In the genomic region with DNA sequence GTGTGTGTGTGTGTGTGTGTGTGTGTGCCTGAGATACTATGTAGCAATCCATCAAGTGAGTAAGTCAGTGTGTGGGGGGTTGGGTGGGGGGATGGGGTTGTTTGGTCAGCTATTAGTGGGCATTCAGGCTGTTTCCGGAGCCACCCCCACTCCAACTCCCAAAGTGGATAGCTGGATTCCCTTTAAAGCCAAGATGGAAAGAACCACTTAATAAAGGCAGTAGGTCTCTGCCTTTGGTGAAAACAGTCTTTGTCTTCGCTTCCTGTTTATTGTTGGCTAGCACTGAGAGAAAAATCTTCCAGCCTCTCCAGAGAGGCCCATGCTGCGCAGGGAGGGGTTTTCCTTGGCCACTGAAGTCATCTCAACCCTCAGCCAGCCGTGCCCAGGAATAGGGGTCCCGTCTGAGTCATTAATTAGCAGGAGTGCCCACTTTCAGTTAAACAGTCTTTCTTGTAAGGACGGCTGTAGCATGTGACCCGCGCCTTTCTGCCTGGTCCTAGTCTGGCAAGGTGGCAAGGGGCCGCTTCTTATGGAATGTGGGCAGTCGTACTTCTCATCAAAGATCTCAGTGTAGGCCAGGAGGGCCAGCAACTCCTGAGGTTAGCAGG, we compare ENCODE assay signal across 8 mouse cellular contexts. TPM values are rescaled to one million over a fixed set of nuclear protein-coding genes. Genes with fewer than 3 reads are reported as not detected.
DNase-seq lines count a peak whose midpoint lies in the region; ATAC-seq and TF ChIP-seq lines count a peak whose summit lies in the region.

No protein-coding gene starts in this region.

- no peaks in the 10 kb centered on the region for H3K36me3 ChIP-seq in embryonic facial prominence, embryonic 15.5 days
- no peaks in the 10 kb centered on the region for H3K36me3 ChIP-seq in hindbrain, postnatal 0 days (ENCODE audit: insufficient read depth, low read length)

- no peak for TF ChIP-seq CTCF in hindbrain, postnatal 0 days (IDR thresholded peaks at IDR 0.05; ENCODE audit: low read depth)

- no peaks in the 10 kb centered on the region for H3K9me3 ChIP-seq in embryonic facial prominence, embryonic 15.5 days (replicated peaks)
- H3K9me3 ChIP-seq in hindbrain, postnatal 0 days (ENCODE audit: low read length): no peaks in the 10 kb centered on the region

- H3K27me3 ChIP-seq in embryonic facial prominence, embryonic 15.5 days: no peaks in the 10 kb centered on the region
- H3K27me3 ChIP-seq in hindbrain, postnatal 0 days (ENCODE audit: insufficient read depth, low read length): no peaks in the 10 kb centered on the region

- peak; percentile 24 for DNase-seq in adrenal gland, adult 2 months
- no peak for DNase-seq in adrenal gland, adult 8-10 months
- peak; percentile 56 for DNase-seq in hindbrain, postnatal 0 days (ENCODE audit: low spot score)
- DNase-seq in lung, postnatal 14 days: peak; percentile 58
- DNase-seq in frontal cortex, postnatal 10 days (ENCODE audit: low spot score in 2 of 2): no peak
- DNase-seq in cerebellum, postnatal 14 days: no peak
- no peak for DNase-seq in frontal cortex, adult 2 months (ENCODE audit: extremely low spot score in 1 of 2, low spot score in 1 of 2)

- H3K4me2 ChIP-seq in embryonic facial prominence, embryonic 15.5 days (replicated peaks): peak overlapping the region; percentile 35
- H3K4me2 ChIP-seq in hindbrain, postnatal 0 days (ENCODE audit: low read depth, low read length): 0 out of 2 replicates have a peak overlapping the region, but pooled peaks have one; percentile 23

- peak overlapping the region; percentile 84 for H3K27ac ChIP-seq in embryonic facial prominence, embryonic 15.5 days (replicated peaks)
- peak overlapping the region; percentile 73 for H3K27ac ChIP-seq in hindbrain, postnatal 0 days

- no peak overlapping the region for H3K4me3 ChIP-seq in embryonic facial prominence, embryonic 15.5 days (replicated peaks)
- H3K4me3 ChIP-seq in hindbrain, postnatal 0 days (ENCODE audit: low read length): no peak overlapping the region

- H3K4me1 ChIP-seq in embryonic facial prominence, embryonic 15.5 days: peaks cover 48% of the 10 kb centered on the region
- peaks cover 26% of the 10 kb centered on the region for H3K4me1 ChIP-seq in hindbrain, postnatal 0 days (ENCODE audit: insufficient read depth, low read length)

- no peak overlapping the region for H3K9ac ChIP-seq in embryonic facial prominence, embryonic 15.5 days
- no peak overlapping the region for H3K9ac ChIP-seq in hindbrain, postnatal 0 days (replicated peaks; ENCODE audit: low read length)

- 33% methylated on average over 10 of the region's 10 CpGs for WGBS in embryonic facial prominence, embryonic 15.5 days
- WGBS in hindbrain, postnatal 0 days: 35% methylated on average over 10 of the region's 10 CpGs

- no peak; the same call in 1 of the 2 replicates for ATAC-seq in embryonic facial prominence, embryonic 15.5 days (ENCODE audit: insufficient number of reproducible peaks, low FRiP score, low TSS enrichment, low read depth)
- ATAC-seq in hindbrain, postnatal 0 days: peak; percentile 77

RNA-seq across cellular contexts. Expression of a gene that starts 38.1 kb away (rescaled TPM):
- total RNA-seq in adrenal gland, adult 2 months (2021): 10 to 100 TPM; 69.6 to 90.3 TPM
- 20.6 and 28.6 TPM in 2 replicates for polyA plus RNA-seq in adrenal gland, adult 2 months (2012; rRNA removed)
- 100 to 1,000 TPM in 2 of 4 experiments, 10 to 100 TPM in 2; 69.9 to 112 (median 92.1) TPM for total RNA-seq in adrenal gland, adult 8-10 months (2022)
- 50.3 and 51.5 TPM in 2 replicates for polyA plus RNA-seq in embryonic facial prominence, embryonic 15.5 days (2015; fragmentation: Nextera tagmentation; extraction: Ambion mirVana)
- 28.9 and 34.3 TPM in 2 replicates for total RNA-seq in hindbrain, postnatal 0 days (2014; rRNA removed)
- polyA plus RNA-seq in hindbrain, postnatal 0 days (2015; fragmentation: Nextera tagmentation; extraction: Ambion mirVana): 19.2 and 21.5 TPM in 2 replicates
- 23.8 and 27.7 TPM in 2 replicates for polyA plus RNA-seq in frontal cortex, adult 2 months (2012; rRNA removed)

Comparison
In these comparisons a context has a peak if more than half of its experiments do, and no peak if none do; other contexts are left out.
1. DNase-seq: peak in adrenal gland, adult 2 months (single experiment), hindbrain, postnatal 0 days (single experiment) and lung, postnatal 14 days (single experiment); none in adrenal gland, adult 8-10 months (single experiment), frontal cortex, postnatal 10 days (0 of 2), cerebellum, postnatal 14 days (0 of 2) and frontal cortex, adult 2 months (0 of 2).